Mouse (Mus musculus) kidney, adult 18-20 months (tissue): ENCODE results near the gene Acap1.
A peak's percentile ranks its signal among the peaks of the same experiment; 100 is the strongest.

Experiments
- DNase-seq: peaks from one replicate; pipeline ENCODE4 v3.0.0; 2021

Gene Acap1

GRCm38 (mm10) chr11:69900471-69901405 lies 5.4 kb upstream of the Acap1 start, which contains the start of the genes 2810408A11Rik and Neurl4:
TSS of gene 2810408A11Rik (minus strand) at chr11:69900987.
TSS of gene Neurl4 (plus strand) at chr11:69901072.
- peak; percentile 90 for DNase-seq

- DNase-seq: no peak
These were observed 4.5 kb upstream of the Acap1 start for GRCm38 (mm10) chr11:69899870-69900269.

GRCm38 (mm10) chr11:69894671-69895070 lies 668 bp downstream of the Acap1 start:
- no peak for DNase-seq

- no peak for DNase-seq
These were observed 3.9 kb downstream of the Acap1 start for GRCm38 (mm10) chr11:69891482-69891881.

GRCm38 (mm10) chr11:69886907-69887635 lies 8.3 kb downstream of the Acap1 start:
- DNase-seq: peak; percentile 48

GRCm38 (mm10) chr11:69884663-69885062 lies 10.7 kb downstream of the Acap1 start:
- peak; percentile 26 for DNase-seq

- DNase-seq: peak; percentile 41
These were observed 11.1 kb downstream of the Acap1 start for GRCm38 (mm10) chr11:69884240-69884639.

GRCm38 (mm10) chr11:69883527-69884151 lies 11.7 kb downstream of the Acap1 start:
- DNase-seq: no peak

- DNase-seq: peak; percentile 38
These were observed 12.3 kb downstream of the Acap1 start for GRCm38 (mm10) chr11:69883066-69883465.

GRCm38 (mm10) chr11:69881787-69882670 lies 13.3 kb downstream of the Acap1 start:
- no peak for DNase-seq

GRCm38 (mm10) chr11:69880853-69881603 lies 14.3 kb downstream of the Acap1 start, which contains the start of gene Kctd11:
TSS of gene Kctd11 (minus strand) at chr11:69881406.
- DNase-seq: peak; percentile 93

GRCm38 (mm10) chr11:69880506-69880852 lies 14.9 kb downstream of the Acap1 start:
- DNase-seq: no peak

- DNase-seq: no peak
These were observed 15.6 kb downstream of the Acap1 start for GRCm38 (mm10) chr11:69879711-69880110.

- no peak for DNase-seq
These were observed 16.4 kb downstream of the Acap1 start for GRCm38 (mm10) chr11:69878952-69879351.

GRCm38 (mm10) chr11:69878399-69878798 lies 16.9 kb downstream of the Acap1 start:
- no peak for DNase-seq

GRCm38 (mm10) chr11:69877878-69878277 lies 17.5 kb downstream of the Acap1 start, which contains the start of gene Tmem95:
TSS of gene Tmem95 (minus strand) at chr11:69878018.
- DNase-seq: no peak

GRCm38 (mm10) chr11:69876867-69877266 lies 18.5 kb downstream of the Acap1 start:
- DNase-seq: peak; percentile 85

- no peak for DNase-seq
These were observed 19.2 kb downstream of the Acap1 start for GRCm38 (mm10) chr11:69876186-69876585.

- DNase-seq: no peak
These were observed 22.9 kb downstream of the Acap1 start for GRCm38 (mm10) chr11:69872451-69872850.

GRCm38 (mm10) chr11:69871822-69872221 lies 23.5 kb downstream of the Acap1 start:
- DNase-seq: no peak
